Mouse (Mus musculus): Measurements from ENCODE around the gene Chmp1a. TPM values are rescaled to one million over a fixed set of nuclear protein-coding genes. Genes with fewer than 3 reads are reported as not detected.
A peak's percentile ranks its signal among the peaks of the same experiment; 100 is the strongest.

Gene Chmp1a
- total RNA-seq (2012; rRNA removed) (69.5 and 103 TPM in 2 replicates), total RNA-seq (2014; rRNA removed) (80.8 and 83.2 TPM in 2 replicates), polyA plus RNA-seq (2012; ENCODE audit: insufficient read length, low read depth) (67.0 and 67.5 TPM in 2 replicates)

DNA sequence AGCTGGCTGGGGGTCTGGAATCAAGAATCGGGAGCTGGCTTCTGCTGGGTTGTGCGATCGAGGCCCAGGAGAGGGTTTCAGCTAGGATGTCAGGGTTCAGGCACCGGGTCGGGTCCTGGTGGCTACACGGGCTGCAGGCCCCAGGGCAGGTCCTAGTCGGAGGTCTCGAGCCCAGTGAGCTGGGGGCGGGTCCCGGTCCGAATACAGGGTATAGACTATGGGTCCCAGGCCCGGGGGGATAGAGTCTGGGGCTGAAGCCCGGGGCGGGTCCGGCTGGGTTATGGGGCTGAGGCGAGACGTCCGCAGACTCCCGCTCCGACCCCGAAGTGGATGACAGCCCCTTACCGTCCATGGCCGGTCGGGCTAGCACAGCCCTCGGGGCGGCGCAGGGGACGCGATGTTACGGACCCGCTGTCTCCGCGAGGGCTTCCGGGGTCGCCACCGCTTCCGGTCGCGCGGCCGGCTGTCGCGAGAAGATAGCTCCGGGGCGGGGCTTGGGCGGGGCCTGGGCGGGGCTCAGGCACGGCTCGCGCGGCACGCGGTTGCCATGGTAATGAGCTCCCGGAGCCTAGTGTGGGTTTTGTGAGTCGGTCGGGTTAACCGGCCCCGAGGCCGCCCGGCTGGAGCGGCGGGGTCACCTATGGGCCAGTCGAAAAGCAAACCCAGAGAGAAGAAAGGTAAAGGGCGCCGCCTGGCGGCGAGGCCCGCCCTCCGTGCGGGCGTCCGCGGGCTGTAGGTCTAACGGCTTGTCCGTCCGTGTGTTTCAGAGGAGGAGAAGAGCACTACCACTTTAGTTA lies at the start of gene Chmp1a, which contains the start of gene Spata33:
TSS of gene Chmp1a (minus strand) at position 443 of the 797 bp plus-strand sequence.
TSS of gene Spata33 (plus strand) at position 512 of the 797 bp plus-strand sequence.
- peak within 1 kb of the TSS; percentile 87 to 99 (median 96) for H3K4me3 ChIP-seq (replicated peaks in 1 of 3; ENCODE audit: low read depth in 2 of 3, low read length in 2 of 3, poor library complexity in 1 of 3)
- TF ChIP-seq RAD21 (IDR thresholded peaks at IDR 0.05; ENCODE audit: low read depth, low read length) (peak; percentile 44), MEF2A (IDR thresholded peaks at IDR 0.05; ENCODE audit: borderline replicate concordance, low read depth, low read length) (peak; percentile 58; the same call in 1 of the 2 replicates), GABPA (IDR thresholded peaks at IDR 0.05; ENCODE audit: insufficient replicate concordance, low read depth, low read length) (no peak), BHLHE40 (IDR thresholded peaks at IDR 0.05; ENCODE audit: low read depth, low read length) (peak; percentile 73), ETS1 (conservative IDR thresholded peaks at IDR 0.05; ENCODE audit: low read depth, low read length) (0 out of 2 replicates have a peak, but pooled peaks have one; percentile 6), EP300 (IDR thresholded peaks at IDR 0.05; ENCODE audit: low read length) (no peak), MYC (IDR thresholded peaks at IDR 0.05; ENCODE audit: low read depth, low read length) (no peak), RCOR1 (conservative IDR thresholded peaks at IDR 0.05; ENCODE audit: low read depth, low read length) (no peak), USF2 (conservative IDR thresholded peaks at IDR 0.05; ENCODE audit: low read depth, low read length) (no peak), E2F4 (IDR thresholded peaks at IDR 0.05; ENCODE audit: insufficient replicate concordance, low read depth, low read length) (no peak), CHD2 (IDR thresholded peaks at IDR 0.05; ENCODE audit: low read length) (peak; percentile 99), IRF4 (IDR thresholded peaks at IDR 0.05; ENCODE audit: low read depth, low read length) (peak; percentile 54), ZC3H11A (IDR thresholded peaks at IDR 0.05; ENCODE audit: low read depth, low read length) (no peak), SIN3A (IDR thresholded peaks at IDR 0.05; ENCODE audit: low read length) (peak; percentile 97), CHD1 (IDR thresholded peaks at IDR 0.05; ENCODE audit: low read depth, low read length) (no peak), POLR2AphosphoS2 (IDR thresholded peaks at IDR 0.05; ENCODE audit: low read depth, low read length) (no peak), JUND (conservative IDR thresholded peaks at IDR 0.05; ENCODE audit: low read depth, low read length) (no peak), MAZ (IDR thresholded peaks at IDR 0.05; ENCODE audit: low read depth, low read length) (peak; percentile 44; the same call in 1 of the 2 replicates), NELFE (IDR thresholded peaks at IDR 0.05; ENCODE audit: low read depth, low read length) (peak; percentile 86), KAT2A (IDR thresholded peaks at IDR 0.05; ENCODE audit: insufficient replicate concordance, low read length) (0 out of 2 replicates have a peak, but pooled peaks have one; percentile 64), MAX (IDR thresholded peaks at IDR 0.05; ENCODE audit: low read length) (no peak), MAFK (IDR thresholded peaks at IDR 0.05; ENCODE audit: insufficient replicate concordance, low read length) (no peak), ELF1 (IDR thresholded peaks at IDR 0.05; ENCODE audit: low read depth, low read length) (peak; percentile 97), ZNF384 (IDR thresholded peaks at IDR 0.05; ENCODE audit: low read depth, low read length) (no peak), TBP (conservative IDR thresholded peaks at IDR 0.05; ENCODE audit: low read depth, low read length) (no peak), CTCF (conservative IDR thresholded peaks at IDR 0.05 in 1 of 2, IDR thresholded peaks at IDR 0.05 in 1 of 2; ENCODE audit: low read depth in 2 of 2, low read length in 2 of 2) (peak; percentile 32 to 78; a peak in 3 of 4 replicates), ZKSCAN1 (IDR thresholded peaks at IDR 0.05; ENCODE audit: borderline replicate concordance, low read depth, low read length) (no peak), USF1 (IDR thresholded peaks at IDR 0.05; ENCODE audit: low read depth, low read length) (no peak), UBTF (IDR thresholded peaks at IDR 0.05; ENCODE audit: low read depth, low read length) (no peak; the same call in 1 of the 2 replicates), NRF1 (IDR thresholded peaks at IDR 0.05; ENCODE audit: low read depth, low read length) (0 out of 2 replicates have a peak, but pooled peaks have one; percentile 8), PAX5 (IDR thresholded peaks at IDR 0.05; ENCODE audit: low read length) (no peak), TCF12 (IDR thresholded peaks at IDR 0.05; ENCODE audit: low read depth, low read length) (peak; percentile 83), JUN (IDR thresholded peaks at IDR 0.05; ENCODE audit: insufficient read depth, low read depth, low read length) (no peak), SMC3 (IDR thresholded peaks at IDR 0.05; ENCODE audit: low read depth, low read length) (peak; percentile 49), MXI1 (IDR thresholded peaks at IDR 0.05; ENCODE audit: low read depth, low read length) (peak; percentile 89), POLR2A (IDR thresholded peaks at IDR 0.05; ENCODE audit: low read depth, low read length) (peak; percentile 88), HCFC1 (IDR thresholded peaks at IDR 0.05; ENCODE audit: low read depth, low read length) (peak; percentile 80), ZMIZ1 (IDR thresholded peaks at IDR 0.05; ENCODE audit: low read depth, low read length) (peak; percentile 82)
- no peak within 1 kb of the TSS for H3K27ac ChIP-seq (ENCODE audit: insufficient read depth, low read depth)
- in situ Hi-C loops (cut with MboI; ENCODE audit: low pct_ligation_motif_present, low pct_unique_long_range_greater_than_20kb, low sequenced_read_pairs) (no loop called here), dilution Hi-C loops (cut with MboI; ENCODE audit: extremely low pct_ligation_motif_present, extremely low pct_unique_long_range_greater_than_20kb, low sequenced_read_pairs) (no loop called here)
- H3K4me1 ChIP-seq (ENCODE audit: control insufficient read depth in 1 of 2, insufficient read depth in 2 of 2): peaks cover 0 to 17% of the 10 kb centered on the region in 2 experiments; a peak in 2 of 4 replicates
- H3K9ac ChIP-seq (ENCODE audit: insufficient read depth, low read depth): peak within 1 kb of the TSS; percentile 99
- peak within 1 kb of the TSS; percentile 87 for H3K4me2 ChIP-seq (ENCODE audit: insufficient read depth, low read depth, poor library complexity, severe bottlenecking)
- H3K27me3 ChIP-seq (replicated peaks): peaks cover 5% of the 10 kb centered on the region
- H3K36me3 ChIP-seq (replicated peaks in 1 of 2; ENCODE audit: control insufficient read depth in 1 of 2, insufficient read depth in 1 of 2, low read length in 1 of 2): peaks cover 30 to 35% of the 10 kb centered on the region in 2 experiments
- DNase-seq (ENCODE audit: extremely low read depth): peak; percentile 87
- no peaks in the 10 kb centered on the region for H3K9me3 ChIP-seq (replicated peaks; ENCODE audit: low read length)
- peaks cover 16% of the 10 kb centered on the region for H3K79me2 ChIP-seq (replicated peaks; ENCODE audit: control insufficient read depth, extremely low read depth, insufficient read depth, poor library complexity, severe bottlenecking)
